In the genomic region with DNA sequence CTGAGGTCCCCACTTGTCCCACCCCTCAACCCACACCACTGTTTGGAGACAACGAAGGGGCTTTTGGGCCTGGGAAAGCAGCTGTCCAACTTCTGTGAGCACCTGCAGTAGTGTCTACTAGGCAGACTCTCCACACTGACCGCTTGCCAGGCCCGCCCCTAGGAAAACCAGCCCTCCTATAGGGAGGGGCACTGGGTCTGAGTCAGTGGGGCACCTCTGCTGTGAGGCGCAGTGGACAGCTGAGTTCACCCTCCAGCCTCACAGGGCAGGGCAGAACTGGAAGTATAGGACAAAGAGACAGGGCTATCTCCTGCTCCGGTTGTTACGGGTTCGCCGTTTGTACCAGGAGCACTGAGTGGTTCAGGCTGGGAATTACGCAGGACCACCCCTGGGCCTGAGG, we compare ENCODE assay signal across 13 mouse cellular contexts. TPM values are rescaled to one million over a fixed set of nuclear protein-coding genes. Genes with fewer than 3 reads are reported as not detected.
A peak's percentile ranks its signal among the peaks of the same experiment; 100 is the strongest.
DNase-seq lines count a peak whose midpoint lies in the region; ATAC-seq and TF ChIP-seq lines count a peak whose summit lies in the region.
"Had no signal": no experiment of that assay in that cellular context is flagged by ENCODE, and none has a peak within 500 bp of the region (broad histone marks: within the 10 kb centered on the region; RNA-seq: fewer than 3 reads in every experiment).

A gene (minus strand): TSS at position 138 of the 400 bp plus-strand sequence.

- no peak for DNase-seq in heart, adult 18-20 months
- DNase-seq in heart, adult 9 months (ENCODE audit: low spot score in 2 of 2) = no peak
- peak; percentile 88 for DNase-seq in 3134 (ENCODE audit: extremely low read depth, insufficient read length, low spot score)
- DNase-seq in cerebellum, postnatal 36 days = no peak
- no peak for DNase-seq in cerebellum, postnatal 10 days
- no peak for DNase-seq in gastrocnemius, postnatal 14 days
- DNase-seq: cerebellum, adult 9-10 months; kidney, postnatal 14 days; layer of hippocampus, postnatal 36 days had no signal

- peaks cover 18% of the 10 kb centered on the region; the same call in 1 of the 2 replicates for H3K27me3 ChIP-seq in heart, embryonic 13.5 days (replicated peaks)
- no peaks in the 10 kb centered on the region for H3K27me3 ChIP-seq in intestine, postnatal 0 days (replicated peaks; ENCODE audit: control insufficient read depth, insufficient read depth, low read length)

- H3K4me3 ChIP-seq in heart, embryonic 13.5 days = no peak within 1 kb of the TSS
- no peak within 1 kb of the TSS for H3K4me3 ChIP-seq in intestine, postnatal 0 days (ENCODE audit: low read depth, low read length)
- H3K4me3 ChIP-seq: megakaryocyte, embryonic 14.5 days had no signal

- 73% methylated on average over 9 of the region's 9 CpGs for WGBS in heart, embryonic 13.5 days
- WGBS in intestine, postnatal 0 days = 68% methylated on average over 9 of the region's 9 CpGs

- ATAC-seq in heart, embryonic 13.5 days (ENCODE audit: extremely low read depth, insufficient number of reproducible peaks, low FRiP score, low TSS enrichment) = no peak
- no peak for ATAC-seq in intestine, postnatal 0 days
- ATAC-seq: CD4-positive, CD25-positive, alpha-beta regulatory T cell, adult 4 months had no signal

- peaks cover 24% of the 10 kb centered on the region for H3K4me1 ChIP-seq in heart, embryonic 13.5 days
- no peaks in the 10 kb centered on the region for H3K4me1 ChIP-seq in intestine, postnatal 0 days (replicated peaks; ENCODE audit: control insufficient read depth, insufficient read depth, low read length)
- H3K4me1 ChIP-seq: megakaryocyte, embryonic 14.5 days had no signal

- intact Hi-C loops in gastrocnemius, postnatal 14 days (cut with DNase I; ENCODE audit: low total_unique reads) = no loop called here

- no peaks in the 10 kb centered on the region for H3K36me3 ChIP-seq in heart, embryonic 13.5 days
- H3K36me3 ChIP-seq in intestine, postnatal 0 days (ENCODE audit: control insufficient read depth, insufficient read depth) = no peaks in the 10 kb centered on the region

- H3K9ac ChIP-seq in heart, embryonic 13.5 days = peak within 1 kb of the TSS; percentile 2; the same call in 1 of the 2 replicates
- H3K9ac ChIP-seq in intestine, postnatal 0 days (ENCODE audit: low read depth, low read length) = no peak within 1 kb of the TSS

- no peak within 1 kb of the TSS for H3K4me2 ChIP-seq in heart, embryonic 13.5 days
- no peak within 1 kb of the TSS for H3K4me2 ChIP-seq in intestine, postnatal 0 days (replicated peaks; ENCODE audit: low read depth)

- H3K27ac ChIP-seq in heart, embryonic 13.5 days (replicated peaks) = no peak within 1 kb of the TSS
- no peak within 1 kb of the TSS for H3K27ac ChIP-seq in intestine, postnatal 0 days (ENCODE audit: low read depth, low read length)

- TF ChIP-seq CTCF in intestine, postnatal 0 days (IDR thresholded peaks at IDR 0.05; ENCODE audit: low read depth) = no peak

- H3K9me3 ChIP-seq in heart, embryonic 13.5 days = no peaks in the 10 kb centered on the region
- H3K9me3 ChIP-seq in intestine, postnatal 0 days (ENCODE audit: control insufficient read depth) = no peaks in the 10 kb centered on the region
- H3K9me3 ChIP-seq: megakaryocyte, embryonic 14.5 days had no signal

RNA-seq across cellular contexts. Expression of the gene that starts here (rescaled TPM):
- 10 to 100 TPM; 10.3 to 20.2 TPM for total RNA-seq in heart, adult 18-20 months (2021)
- polyA plus RNA-seq in heart, embryonic 13.5 days (2015; fragmentation: Nextera tagmentation; extraction: Ambion mirVana) = 28.7 and 32.4 TPM in 2 replicates
- 48.2 and 57.0 TPM in 2 replicates for polyA plus RNA-seq in intestine, postnatal 0 days (2015; fragmentation: Nextera tagmentation; extraction: Ambion mirVana)
- under 1 TPM in 1 of 2 experiments, not detected in 1; 0.74 TPM for total RNA-seq in gastrocnemius, postnatal 14 days (2021)
- polyA plus RNA-seq: CD4-positive, CD25-positive, alpha-beta regulatory T cell, adult 4 months had no signal

Comparison
In these comparisons a context has a peak if more than half of its experiments do, and no peak if none do; other contexts are left out.
1. RNA of the gene that starts here (total RNA-seq): 10.3 to 20.2 TPM in heart, adult 18-20 months; 0.74 TPM in gastrocnemius, postnatal 14 days; every median in the first group is over 4 times any median in the second.